Mouse (Mus musculus): ENCODE data around the gene B3gat2. TPM values are rescaled to one million over a fixed set of nuclear protein-coding genes. Genes with fewer than 3 reads are reported as not detected.

B3gat2 gene
- polyA plus RNA-seq (2011; ENCODE audit: insufficient read depth, insufficient read length, low read depth, missing spikeins) = not detected in 2 replicates

- H3K36me3 ChIP-seq (ENCODE audit: control insufficient read depth, insufficient read depth, low read length, poor library complexity, severe bottlenecking) = no peaks in the 10 kb centered on the region
- no peak within 1 kb of the TSS for H3K27ac ChIP-seq (ENCODE audit: insufficient read depth, low read length)
- H3K4me3 ChIP-seq (ENCODE audit: low read depth, low read length) = peak within 1 kb of the TSS; percentile 52
- no peaks in the 10 kb centered on the region for H3K4me1 ChIP-seq (ENCODE audit: control insufficient read depth, insufficient read depth, low read length)
- H3K9me3 ChIP-seq (replicated peaks; ENCODE audit: control insufficient read depth, insufficient read depth, low read length, poor library complexity, severe bottlenecking) = no peaks in the 10 kb centered on the region
- TF ChIP-seq CTCF (IDR thresholded peaks at IDR 0.05; ENCODE audit: low read depth, low read length) (no peak), POLR2A (IDR thresholded peaks at IDR 0.05; ENCODE audit: insufficient read depth, low read length) (no peak), EP300 (IDR thresholded peaks at IDR 0.05; ENCODE audit: insufficient read depth, low read depth, low read length) (no peak)
- H3K9ac ChIP-seq (ENCODE audit: low read depth, poor library complexity, severe bottlenecking) = peak within 1 kb of the TSS; percentile 20
- H3K27me3 ChIP-seq (ENCODE audit: control insufficient read depth, insufficient read depth, low read length, poor library complexity, severe bottlenecking) = peaks cover 3% of the 10 kb centered on the region
Measured at GRCm38 (mm10) chr1:23761502-23762135, at the start of gene B3gat2. Gene B3gat2, plus strand, starts transcription at chr1:23761753.

GRCm38 (mm10) chr1:23720326-23720725, 41.2 kb upstream of the B3gat2 start:
- Histone ChIP-seq H3K27me3 (ENCODE audit: control insufficient read depth, insufficient read depth, low read length, poor library complexity, severe bottlenecking) (no peaks in the 10 kb centered on the region), H3K36me3 (ENCODE audit: control insufficient read depth, insufficient read depth, low read length, poor library complexity, severe bottlenecking) (no peaks in the 10 kb centered on the region), H3K4me3 (ENCODE audit: low read depth, low read length) (no peak overlapping the region), H3K9ac (ENCODE audit: low read depth, poor library complexity, severe bottlenecking) (no peak overlapping the region), H3K4me1 (ENCODE audit: control insufficient read depth, insufficient read depth, low read length) (no peaks in the 10 kb centered on the region), H3K9me3 (replicated peaks; ENCODE audit: control insufficient read depth, insufficient read depth, low read length, poor library complexity, severe bottlenecking) (0 out of 2 replicates have a peak, but pooled peaks cover 3% of the 10 kb centered on the region), H3K27ac (ENCODE audit: insufficient read depth, low read length) (no peak overlapping the region)
- TF ChIP-seq EP300 (IDR thresholded peaks at IDR 0.05; ENCODE audit: insufficient read depth, low read depth, low read length) (no peak), POLR2A (IDR thresholded peaks at IDR 0.05; ENCODE audit: insufficient read depth, low read length) (no peak), CTCF (IDR thresholded peaks at IDR 0.05; ENCODE audit: low read depth, low read length) (no peak)

- H3K4me3 ChIP-seq (ENCODE audit: low read depth, low read length) = no peak overlapping the region
- no peak overlapping the region for H3K27ac ChIP-seq (ENCODE audit: insufficient read depth, low read length)
- no peaks in the 10 kb centered on the region for H3K36me3 ChIP-seq (ENCODE audit: control insufficient read depth, insufficient read depth, low read length, poor library complexity, severe bottlenecking)
- H3K27me3 ChIP-seq (ENCODE audit: control insufficient read depth, insufficient read depth, low read length, poor library complexity, severe bottlenecking) = no peaks in the 10 kb centered on the region
- TF ChIP-seq EP300 (IDR thresholded peaks at IDR 0.05; ENCODE audit: insufficient read depth, low read depth, low read length) = no peak
- 0 out of 2 replicates have a peak, but pooled peaks cover 3% of the 10 kb centered on the region for H3K9me3 ChIP-seq (replicated peaks; ENCODE audit: control insufficient read depth, insufficient read depth, low read length, poor library complexity, severe bottlenecking)
- H3K9ac ChIP-seq (ENCODE audit: low read depth, poor library complexity, severe bottlenecking) = no peak overlapping the region
- no peaks in the 10 kb centered on the region for H3K4me1 ChIP-seq (ENCODE audit: control insufficient read depth, insufficient read depth, low read length)
Measured at GRCm38 (mm10) chr1:23721036-23721435, 40.5 kb upstream of the B3gat2 start.

GRCm38 (mm10) chr1:23722469-23723372, 38.8 kb upstream of the B3gat2 start:
- Histone ChIP-seq H3K4me3 (ENCODE audit: low read depth, low read length) (no peak overlapping the region), H3K4me1 (ENCODE audit: control insufficient read depth, insufficient read depth, low read length) (no peaks in the 10 kb centered on the region), H3K36me3 (ENCODE audit: control insufficient read depth, insufficient read depth, low read length, poor library complexity, severe bottlenecking) (no peaks in the 10 kb centered on the region), H3K27ac (ENCODE audit: insufficient read depth, low read length) (no peak overlapping the region), H3K27me3 (ENCODE audit: control insufficient read depth, insufficient read depth, low read length, poor library complexity, severe bottlenecking) (no peaks in the 10 kb centered on the region), H3K9me3 (replicated peaks; ENCODE audit: control insufficient read depth, insufficient read depth, low read length, poor library complexity, severe bottlenecking) (0 out of 2 replicates have a peak, but pooled peaks cover 3% of the 10 kb centered on the region), H3K9ac (ENCODE audit: low read depth, poor library complexity, severe bottlenecking) (no peak overlapping the region)
- TF ChIP-seq CTCF (IDR thresholded peaks at IDR 0.05; ENCODE audit: low read depth, low read length) (no peak), POLR2A (IDR thresholded peaks at IDR 0.05; ENCODE audit: insufficient read depth, low read length) (no peak), EP300 (IDR thresholded peaks at IDR 0.05; ENCODE audit: insufficient read depth, low read depth, low read length) (no peak)

- TF ChIP-seq EP300 (IDR thresholded peaks at IDR 0.05; ENCODE audit: insufficient read depth, low read depth, low read length) (no peak), CTCF (IDR thresholded peaks at IDR 0.05; ENCODE audit: low read depth, low read length) (no peak), POLR2A (IDR thresholded peaks at IDR 0.05; ENCODE audit: insufficient read depth, low read length) (no peak)
- Histone ChIP-seq H3K36me3 (ENCODE audit: control insufficient read depth, insufficient read depth, low read length, poor library complexity, severe bottlenecking) (no peaks in the 10 kb centered on the region), H3K4me3 (ENCODE audit: low read depth, low read length) (no peak overlapping the region), H3K4me1 (ENCODE audit: control insufficient read depth, insufficient read depth, low read length) (no peaks in the 10 kb centered on the region), H3K27me3 (ENCODE audit: control insufficient read depth, insufficient read depth, low read length, poor library complexity, severe bottlenecking) (no peaks in the 10 kb centered on the region), H3K9ac (ENCODE audit: low read depth, poor library complexity, severe bottlenecking) (no peak overlapping the region), H3K9me3 (replicated peaks; ENCODE audit: control insufficient read depth, insufficient read depth, low read length, poor library complexity, severe bottlenecking) (no peaks in the 10 kb centered on the region), H3K27ac (ENCODE audit: insufficient read depth, low read length) (no peak overlapping the region)
Measured at GRCm38 (mm10) chr1:23731324-23731723, 30.2 kb upstream of the B3gat2 start.

Measured in ES-Bruce4 (cell line).